Mouse (Mus musculus) spleen, adult 2 months (tissue): ENCODE results near the gene Cep72.

Source experiments
- CTCF ChIP-seq: fragments of 200-500 bp; IDR thresholded peaks from 2 replicates; pipeline ENCODE4 v1.5.1; 2011; ENCODE audit warnings: mild to moderate bottlenecking, inconsistent platforms; ENCODE audit not compliant: insufficient read depth, insufficient read length, insufficient replicate concordance; ENCODE audit errors: extremely low read depth
- POLR2A ChIP-seq: fragments of 200-500 bp; IDR thresholded peaks from 2 replicates; pipeline ENCODE4 v1.6.1; 2011; ENCODE audit warnings: low read depth, low read length, inconsistent platforms

DNA sequence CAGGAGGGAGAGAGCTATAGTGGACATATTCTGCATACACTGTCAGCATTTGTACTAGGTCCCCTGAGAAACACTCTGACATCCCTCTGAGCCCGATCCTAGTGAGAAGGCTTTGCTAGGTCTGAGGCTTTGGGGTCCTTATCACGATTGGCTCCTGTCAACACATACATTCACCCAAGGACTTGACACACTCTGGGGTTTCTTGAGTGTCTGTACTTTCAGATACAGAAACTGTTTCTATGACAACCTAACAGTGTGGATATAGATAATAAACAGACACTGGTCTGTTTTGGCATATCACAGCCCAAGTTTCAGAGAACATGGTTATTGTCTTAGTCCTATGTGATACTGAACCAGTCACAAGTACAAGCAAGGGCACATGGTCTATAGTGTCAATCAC, 71.3 kb downstream of the Cep72 start:
- no peak for TF ChIP-seq CTCF
- no peak for TF ChIP-seq POLR2A
